Mouse (Mus musculus) mouse trophoblast stem cell (cell line): ENCODE measurements around the gene Ugt1a1.

ENCODE experiments used
- in situ Hi-C, 2 experiments: fragments of 300-500 bp; cut with MseI, MboI; formaldehyde crosslinking; loops; 2 replicates in 1 of 2; 3 replicates in 1 of 2; pipeline ENCODE4 v1.15.1; 2025

Ugt1a1 gene

GRCm38 (mm10) chr1:88258361-88258760 is 46.6 kb downstream of the Ugt1a1 start:
- in situ Hi-C loops = no loop called here

GRCm38 (mm10) chr1:88258881-88259642 is 47.3 kb downstream of the Ugt1a1 start:
- in situ Hi-C loops = no loop called here

- in situ Hi-C loops = no loop called here
These were observed 47.9 kb downstream of the Ugt1a1 start for GRCm38 (mm10) chr1:88259643-88260024.

GRCm38 (mm10) chr1:88260114-88260513 is 48.4 kb downstream of the Ugt1a1 start:
- in situ Hi-C loops = no loop called here

GRCm38 (mm10) chr1:88260604-88261377 is 49.0 kb downstream of the Ugt1a1 start:
- in situ Hi-C loops = no loop called here

GRCm38 (mm10) chr1:88261706-88262105 is 49.9 kb downstream of the Ugt1a1 start:
- in situ Hi-C loops = no loop called here

- in situ Hi-C loops = no loop called here
These were observed 50.5 kb downstream of the Ugt1a1 start for GRCm38 (mm10) chr1:88262255-88262654.

GRCm38 (mm10) chr1:88262961-88263360 is 51.2 kb downstream of the Ugt1a1 start:
- in situ Hi-C loops = no loop called here

GRCm38 (mm10) chr1:88263778-88264177 is 52.0 kb downstream of the Ugt1a1 start:
- in situ Hi-C loops = no loop called here

GRCm38 (mm10) chr1:88264237-88264868 is 52.6 kb downstream of the Ugt1a1 start:
- in situ Hi-C loops = no loop called here

- in situ Hi-C loops = no loop called here
These were observed 53.1 kb downstream of the Ugt1a1 start for GRCm38 (mm10) chr1:88264869-88265240.

GRCm38 (mm10) chr1:88266123-88266522 is 54.4 kb downstream of the Ugt1a1 start:
- in situ Hi-C loops = no loop called here

- in situ Hi-C loops = no loop called here
These were observed 55.7 kb downstream of the Ugt1a1 start for GRCm38 (mm10) chr1:88267489-88267888.

- in situ Hi-C loops = no loop called here
These were observed 56.3 kb downstream of the Ugt1a1 start for GRCm38 (mm10) chr1:88268070-88268469.
